Comparison of ENCODE assay signal across 8 mouse cellular contexts in the genomic region with DNA sequence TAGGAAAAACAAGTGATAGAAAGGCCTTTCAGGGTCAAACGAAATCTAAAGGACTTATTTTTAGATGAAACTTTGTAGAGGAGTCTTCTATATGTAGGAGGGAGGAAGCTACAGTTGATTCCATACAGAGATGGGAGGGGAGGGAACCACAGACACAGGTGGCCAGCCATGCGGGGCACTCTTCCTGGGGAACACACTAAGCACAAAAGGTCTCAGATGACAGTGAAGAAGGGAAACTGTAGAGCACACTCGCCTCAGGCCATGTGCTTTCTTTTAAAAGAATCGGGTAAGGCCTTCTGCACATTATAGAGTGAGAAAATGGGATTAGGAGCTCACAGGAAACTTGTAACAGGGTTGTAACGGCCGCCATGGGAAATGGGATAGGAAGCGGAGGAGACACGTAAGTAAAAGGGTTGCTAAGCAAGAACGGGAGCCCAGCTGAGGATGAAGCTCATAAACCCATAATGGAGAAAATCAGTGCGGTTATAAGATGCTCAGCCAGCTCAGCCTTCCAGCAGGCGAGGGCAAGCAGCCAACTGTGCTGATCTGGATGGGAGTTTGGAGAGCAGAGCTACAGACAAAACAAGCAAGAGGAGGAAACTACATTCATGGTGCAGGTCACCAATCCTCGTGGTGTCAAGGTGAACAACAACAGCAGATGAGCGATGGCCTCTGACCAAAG.
DNase-seq lines count a peak whose midpoint lies in the region; ATAC-seq lines count a peak whose summit lies in the region.

No protein-coding gene starts in this region.

- peak; percentile 53 for DNase-seq in urinary bladder, postnatal 14 days (ENCODE audit: low spot score)
- no peak for DNase-seq in urinary bladder, adult 2 months (ENCODE audit: low spot score)
- peak; percentile 67 to 79 for DNase-seq in layer of hippocampus, adult 18-20 months (ENCODE audit: low spot score in 2 of 2)
- peak; percentile 38 for DNase-seq in ovary, postnatal 10 days (ENCODE audit: low spot score)
- DNase-seq in yolk sac, embryonic 10.5 days (ENCODE audit: low spot score), result no peak

- H3K27me3 ChIP-seq in forebrain, embryonic 15.5 days, result no peaks in the 10 kb centered on the region
- no peaks in the 10 kb centered on the region for H3K27me3 ChIP-seq in forebrain, embryonic 12.5 days

- H3K36me3 ChIP-seq in forebrain, embryonic 15.5 days, result no peaks in the 10 kb centered on the region
- no peaks in the 10 kb centered on the region for H3K36me3 ChIP-seq in forebrain, embryonic 12.5 days (replicated peaks)

- no peak overlapping the region for H3K4me3 ChIP-seq in forebrain, embryonic 15.5 days
- H3K4me3 ChIP-seq in forebrain, embryonic 12.5 days (replicated peaks), result no peak overlapping the region

- 59% methylated on average over 13 of the region's 13 CpGs for WGBS in forebrain, embryonic 15.5 days
- WGBS in forebrain, embryonic 12.5 days, result 74% methylated on average over 13 of the region's 13 CpGs

- H3K4me2 ChIP-seq in forebrain, embryonic 15.5 days (replicated peaks), result no peak overlapping the region
- no peak overlapping the region for H3K4me2 ChIP-seq in forebrain, embryonic 12.5 days

- H3K27ac ChIP-seq in forebrain, embryonic 15.5 days (replicated peaks), result peak overlapping the region; percentile 47
- H3K27ac ChIP-seq in forebrain, embryonic 12.5 days, result no peak overlapping the region

- no peak overlapping the region for H3K9ac ChIP-seq in forebrain, embryonic 15.5 days (replicated peaks)
- H3K9ac ChIP-seq in forebrain, embryonic 12.5 days, result no peak overlapping the region

- ATAC-seq in forebrain, embryonic 15.5 days (replicated peaks), result 0 out of 2 replicates have a peak, but pooled peaks have one; percentile 32
- ATAC-seq in forebrain, embryonic 12.5 days (ENCODE audit: low FRiP score), result no peak
- no peak for ATAC-seq in megakaryocyte progenitor cell, adult 5-6 weeks (replicated peaks; ENCODE audit: poor library complexity)

- no peaks in the 10 kb centered on the region for H3K9me3 ChIP-seq in forebrain, embryonic 15.5 days
- H3K9me3 ChIP-seq in forebrain, embryonic 12.5 days, result no peaks in the 10 kb centered on the region

- peaks cover 12% of the 10 kb centered on the region for H3K4me1 ChIP-seq in forebrain, embryonic 15.5 days
- H3K4me1 ChIP-seq in forebrain, embryonic 12.5 days, result peaks cover 5% of the 10 kb centered on the region; the same call in 1 of the 2 replicates

Comparison
In these comparisons a context has a peak if more than half of its experiments do, and no peak if none do; other contexts are left out.
1. DNase-seq: peak in urinary bladder, postnatal 14 days (single experiment), layer of hippocampus, adult 18-20 months (2 of 2) and ovary, postnatal 10 days (single experiment); none in urinary bladder, adult 2 months (single experiment) and yolk sac, embryonic 10.5 days (single experiment).